Mouse (Mus musculus): ENCODE data around the gene Gsdma.

- TF ChIP-seq POLR2A (IDR thresholded peaks at IDR 0.05; ENCODE audit: insufficient read depth, low read depth, low read length) (no peak), CTCF (IDR thresholded peaks at IDR 0.05; ENCODE audit: insufficient read depth, low read depth, low read length) (no peak)
Observed at GRCm38 (mm10) chr11:98693746-98694145, 29.6 kb downstream of the Gsdma start.

Data from olfactory bulb, adult 2 months (tissue).